Mouse (Mus musculus): Measurements from ENCODE around the gene Tkt.
A peak's percentile ranks its signal among the peaks of the same experiment; 100 is the strongest.

Gene Tkt

GRCm38 (mm10) chr14:30556651-30557050, 8.5 kb downstream of the Tkt start:
- no peak for DNase-seq

- DNase-seq = peak; percentile 35
Measured at GRCm38 (mm10) chr14:30557730-30558129, 9.6 kb downstream of the Tkt start.

GRCm38 (mm10) chr14:30559321-30559850, 11.2 kb downstream of the Tkt start:
- no peak for DNase-seq

GRCm38 (mm10) chr14:30560803-30561389, 12.7 kb downstream of the Tkt start:
- no peak for DNase-seq

- DNase-seq = peak; percentile 25
Measured at GRCm38 (mm10) chr14:30561470-30562187, 13.5 kb downstream of the Tkt start.

GRCm38 (mm10) chr14:30562343-30562742, 14.2 kb downstream of the Tkt start:
- DNase-seq = no peak

GRCm38 (mm10) chr14:30564451-30564850, 16.3 kb downstream of the Tkt start:
- DNase-seq = peak; percentile 75

- no peak for DNase-seq
Measured at GRCm38 (mm10) chr14:30566317-30566716, 18.2 kb downstream of the Tkt start.

- DNase-seq = no peak
Measured at GRCm38 (mm10) chr14:30568016-30568415, 19.9 kb downstream of the Tkt start.

- peak; percentile 64 for DNase-seq
Measured at GRCm38 (mm10) chr14:30570303-30570702, 22.1 kb downstream of the Tkt start.

GRCm38 (mm10) chr14:30572253-30572652, 24.1 kb downstream of the Tkt start:
- DNase-seq = no peak

GRCm38 (mm10) chr14:30573235-30573634, 25.1 kb downstream of the Tkt start:
- no peak for DNase-seq

GRCm38 (mm10) chr14:30573983-30574584, 25.9 kb downstream of the Tkt start:
- peak; percentile 89 for DNase-seq

GRCm38 (mm10) chr14:30575791-30576190, 27.6 kb downstream of the Tkt start:
- DNase-seq = no peak

- no peak for DNase-seq
Measured at GRCm38 (mm10) chr14:30576260-30576659, 28.1 kb downstream of the Tkt start.

GRCm38 (mm10) chr14:30577303-30578062, 29.3 kb downstream of the Tkt start:
- DNase-seq = peak; percentile 31

GRCm38 (mm10) chr14:30579180-30579579, 31.0 kb downstream of the Tkt start:
- DNase-seq = no peak

- DNase-seq = no peak
Measured at GRCm38 (mm10) chr14:30579882-30580281, 31.7 kb downstream of the Tkt start.

- no peak for DNase-seq
Measured at GRCm38 (mm10) chr14:30581238-30581637, 33.1 kb downstream of the Tkt start.

GRCm38 (mm10) chr14:30584077-30584476, 35.9 kb downstream of the Tkt start:
- DNase-seq = no peak

GRCm38 (mm10) chr14:30584497-30585251, 36.5 kb downstream of the Tkt start:
- DNase-seq = no peak

- DNase-seq = no peak
Measured at GRCm38 (mm10) chr14:30585323-30585722, 37.2 kb downstream of the Tkt start.

Measured in lung, postnatal 36 days (tissue).